Mouse (Mus musculus): ENCODE measurements around the gene Fgfr2.

- TF ChIP-seq CTCF (IDR thresholded peaks at IDR 0.05; ENCODE audit: control insufficient read depth, insufficient read depth, insufficient read length), result no peak
- TF ChIP-seq FOSL1 (IDR thresholded peaks at IDR 0.05; ENCODE audit: insufficient read depth, low read length, poor library complexity, severe bottlenecking), result no peak
- no peak for TF ChIP-seq USF1 (IDR thresholded peaks at IDR 0.05; ENCODE audit: low read depth)
- no peak for TF ChIP-seq CEBPB (IDR thresholded peaks at IDR 0.05; ENCODE audit: low read depth)
- no peak for TF ChIP-seq MAX (IDR thresholded peaks at IDR 0.05)
Observed at GRCm38 (mm10) chr7:130922981-130923731, 2200.0 kb downstream of the Fgfr2 start.
